Mouse (Mus musculus): Measurements from ENCODE around the gene Ndufv1.
"Not testable (repeated sequence)": the region's sequence is repeated elsewhere in the genome, so short reads cannot be mapped to it uniquely, and the experiment has no call there.

The Ndufv1 gene

GRCm38 (mm10) chr19:4042124-4042523 lies 29.5 kb upstream of the Ndufv1 start:
- peak; percentile 64 for DNase-seq (ENCODE audit: low spot score)

GRCm38 (mm10) chr19:4041500-4041899 lies 28.9 kb upstream of the Ndufv1 start:
- DNase-seq (ENCODE audit: low spot score), result not testable (repeated sequence)

- DNase-seq (ENCODE audit: low spot score), result not testable (repeated sequence)
Measured at GRCm38 (mm10) chr19:4040941-4041340, 28.3 kb upstream of the Ndufv1 start.

GRCm38 (mm10) chr19:4037788-4038232 lies 25.2 kb upstream of the Ndufv1 start, which contains the start of gene Gstp1:
Gstp1 (minus strand) TSS chr19:4037985.
- DNase-seq (ENCODE audit: low spot score), result peak; percentile 92

GRCm38 (mm10) chr19:4037154-4037787 lies 24.7 kb upstream of the Ndufv1 start:
- not testable (repeated sequence) for DNase-seq (ENCODE audit: low spot score)

- DNase-seq (ENCODE audit: low spot score), result no peak
Measured at GRCm38 (mm10) chr19:4036327-4037045, 23.9 kb upstream of the Ndufv1 start.

- DNase-seq (ENCODE audit: low spot score), result no peak
Measured at GRCm38 (mm10) chr19:4033742-4034141, 21.1 kb upstream of the Ndufv1 start.

- DNase-seq (ENCODE audit: low spot score), result no peak
Measured at GRCm38 (mm10) chr19:4033298-4033697, 20.7 kb upstream of the Ndufv1 start.

- DNase-seq (ENCODE audit: low spot score), result no peak
Measured at GRCm38 (mm10) chr19:4032668-4033067, 20.1 kb upstream of the Ndufv1 start.

GRCm38 (mm10) chr19:4027576-4027975 lies 15.0 kb upstream of the Ndufv1 start:
- no peak for DNase-seq (ENCODE audit: low spot score)

GRCm38 (mm10) chr19:4023185-4023584 lies 10.6 kb upstream of the Ndufv1 start:
- DNase-seq (ENCODE audit: low spot score), result no peak

- DNase-seq (ENCODE audit: low spot score), result peak; percentile 86
Measured at GRCm38 (mm10) chr19:4018743-4019583, 6.4 kb upstream of the Ndufv1 start.

- no peak for DNase-seq (ENCODE audit: low spot score)
Measured at GRCm38 (mm10) chr19:4017921-4018587, 5.4 kb upstream of the Ndufv1 start.

- no peak for DNase-seq (ENCODE audit: low spot score)
Measured at GRCm38 (mm10) chr19:4015635-4016034, 3.0 kb upstream of the Ndufv1 start.

- DNase-seq (ENCODE audit: low spot score), result no peak
Measured at GRCm38 (mm10) chr19:4014802-4015201, 2.2 kb upstream of the Ndufv1 start.

GRCm38 (mm10) chr19:4013066-4013465 lies 460 bp upstream of the Ndufv1 start:
- DNase-seq (ENCODE audit: low spot score), result no peak

GRCm38 (mm10) chr19:4011086-4011485 lies 1.5 kb downstream of the Ndufv1 start:
- DNase-seq (ENCODE audit: low spot score), result no peak

GRCm38 (mm10) chr19:4005971-4006370 lies 6.6 kb downstream of the Ndufv1 start:
- DNase-seq (ENCODE audit: low spot score), result no peak

GRCm38 (mm10) chr19:4005091-4005490 lies 7.5 kb downstream of the Ndufv1 start:
- DNase-seq (ENCODE audit: low spot score), result no peak

- no peak for DNase-seq (ENCODE audit: low spot score)
Measured at GRCm38 (mm10) chr19:4004331-4004730, 8.3 kb downstream of the Ndufv1 start.

- DNase-seq (ENCODE audit: low spot score), result no peak
Measured at GRCm38 (mm10) chr19:4003641-4004040, 9.0 kb downstream of the Ndufv1 start.

- DNase-seq (ENCODE audit: low spot score), result no peak
Measured at GRCm38 (mm10) chr19:4003112-4003511, 9.5 kb downstream of the Ndufv1 start, which contains the start of gene Doc2g. Doc2g (plus strand) TSS chr19:4003313.
